Comparison of ENCODE assay signal across 19 mouse cellular contexts in genomic region chr4:72534563-72534962, GRCm38 (mm10).
DNase-seq lines count a peak whose midpoint lies in the region; ATAC-seq lines count a peak whose summit lies in the region.
"Had no signal": no experiment of that assay in that cellular context is flagged by ENCODE, and none has a peak within 500 bp of the region (broad histone marks: within the 10 kb centered on the region; RNA-seq: fewer than 3 reads in every experiment).

No protein-coding gene starts in this region.

- no peak overlapping the region for H3K27ac ChIP-seq in forebrain, embryonic 14.5 days (ENCODE audit: low read depth, low read length)
- no peak overlapping the region for H3K27ac ChIP-seq in forebrain, embryonic 15.5 days (replicated peaks)
- H3K27ac ChIP-seq: layer of hippocampus, adult 2 months; limb, embryonic 15.5 days; liver, embryonic 15.5 days; midbrain, embryonic 15.5 days had no signal

- no peaks in the 10 kb centered on the region for H3K9me3 ChIP-seq in forebrain, embryonic 14.5 days (replicated peaks; ENCODE audit: control insufficient read depth, low read length)
- H3K9me3 ChIP-seq in forebrain, embryonic 15.5 days, result no peaks in the 10 kb centered on the region
- H3K9me3 ChIP-seq: limb, embryonic 15.5 days; liver, embryonic 15.5 days; midbrain, embryonic 15.5 days had no signal

- no peak overlapping the region for H3K9ac ChIP-seq in forebrain, embryonic 14.5 days (ENCODE audit: low read length)
- H3K9ac ChIP-seq in forebrain, embryonic 15.5 days (replicated peaks), result no peak overlapping the region
- H3K9ac ChIP-seq: limb, embryonic 15.5 days; liver, embryonic 15.5 days; midbrain, embryonic 15.5 days had no signal

- DNase-seq in forebrain, embryonic 14.5 days (ENCODE audit: low spot score), result peak; percentile 12
- DNase-seq in kidney, postnatal 4 days, result peak; percentile 1 to 3
- no peak for DNase-seq in kidney, adult 8-10 months
- peak; percentile 62 for DNase-seq in 3T3-L1 (ENCODE audit: low read depth, low spot score)
- DNase-seq in c-Kit-positive CD71-positive TER-119-positive erythroid progenitor cells, embryonic 14.5 days (ENCODE audit: low spot score), result no peak
- DNase-seq in heart, adult 8-10 months (ENCODE audit: low spot score), result no peak
- DNase-seq: B cell, adult 2 months; cerebellum, adult 18-20 months; cerebellum, postnatal 25 days; heart, adult 11 months; heart, postnatal 4 days; layer of hippocampus, postnatal 36 days; right cerebral cortex, postnatal 25 days had no signal

- no peak overlapping the region for H3K4me3 ChIP-seq in forebrain, embryonic 14.5 days (ENCODE audit: low read depth, low read length)
- H3K4me3 ChIP-seq in forebrain, embryonic 15.5 days, result no peak overlapping the region
- H3K4me3 ChIP-seq: layer of hippocampus, adult 2 months; limb, embryonic 15.5 days; liver, embryonic 15.5 days; midbrain, embryonic 15.5 days had no signal

- ATAC-seq in forebrain, embryonic 14.5 days, result no peak
- no peak for ATAC-seq in forebrain, embryonic 15.5 days (replicated peaks)
- ATAC-seq in common myeloid progenitor, adult 5-6 weeks (replicated peaks; ENCODE audit: low read depth, poor library complexity, severe bottlenecking), result peak; percentile 99
- ATAC-seq: midbrain, embryonic 15.5 days had no signal

- H3K4me1 ChIP-seq in forebrain, embryonic 14.5 days (ENCODE audit: control insufficient read depth, insufficient read depth, low read length), result no peaks in the 10 kb centered on the region
- H3K4me1 ChIP-seq in forebrain, embryonic 15.5 days, result no peaks in the 10 kb centered on the region
- H3K4me1 ChIP-seq: limb, embryonic 15.5 days; liver, embryonic 15.5 days; midbrain, embryonic 15.5 days had no signal

- 60% methylated on average over 1 of the region's 1 CpGs for WGBS in forebrain, embryonic 14.5 days
- 49% methylated on average over 1 of the region's 1 CpGs for WGBS in forebrain, embryonic 15.5 days

- no peaks in the 10 kb centered on the region for H3K36me3 ChIP-seq in forebrain, embryonic 14.5 days (ENCODE audit: control insufficient read depth, insufficient read depth, low read length)
- no peaks in the 10 kb centered on the region for H3K36me3 ChIP-seq in forebrain, embryonic 15.5 days
- H3K36me3 ChIP-seq: limb, embryonic 15.5 days; liver, embryonic 15.5 days; midbrain, embryonic 15.5 days had no signal

- no peaks in the 10 kb centered on the region for H3K27me3 ChIP-seq in forebrain, embryonic 14.5 days (replicated peaks; ENCODE audit: control insufficient read depth, insufficient read depth, low read length)
- no peaks in the 10 kb centered on the region for H3K27me3 ChIP-seq in forebrain, embryonic 15.5 days
- H3K27me3 ChIP-seq: limb, embryonic 15.5 days; liver, embryonic 15.5 days; midbrain, embryonic 15.5 days had no signal

- no peak overlapping the region for H3K4me2 ChIP-seq in forebrain, embryonic 14.5 days (ENCODE audit: low read length)
- no peak overlapping the region for H3K4me2 ChIP-seq in forebrain, embryonic 15.5 days (replicated peaks)
- H3K4me2 ChIP-seq: limb, embryonic 15.5 days; liver, embryonic 15.5 days; midbrain, embryonic 15.5 days had no signal

Comparison
In these comparisons a context has a peak if more than half of its experiments do, and no peak if none do; other contexts are left out.
1. DNase-seq: peak in forebrain, embryonic 14.5 days (single experiment), kidney, postnatal 4 days (2 of 2) and 3T3-L1 (single experiment); none in kidney, adult 8-10 months (0 of 2), c-Kit-positive CD71-positive TER-119-positive erythroid progenitor cells, embryonic 14.5 days (single experiment) and heart, adult 8-10 months (single experiment).